Mouse (Mus musculus) brain, embryonic 14.5 days (tissue): ENCODE results near the gene Klf2. TPM values are rescaled to one million over a fixed set of nuclear protein-coding genes. Genes with fewer than 3 reads are reported as not detected.
A peak's percentile ranks its signal among the peaks of the same experiment; 100 is the strongest.

ENCODE experiments used
- DNase-seq: peaks from one replicate; pipeline ENCODE4 v3.0.0-alpha.2; 2011; ENCODE audit warnings: low read depth
- CTCF ChIP-seq: fragments of 200-500 bp; IDR thresholded peaks from 2 replicates; pipeline ENCODE4 v1.5.1; 2012; ENCODE audit warnings: inconsistent platforms, mild to moderate bottlenecking, moderate library complexity, borderline replicate concordance; ENCODE audit not compliant: insufficient read depth, insufficient read length; ENCODE audit errors: extremely low read depth
- POLR2A ChIP-seq: fragments of 200-500 bp; IDR thresholded peaks from 2 replicates; pipeline ENCODE4 v1.6.1; 2012; ENCODE audit warnings: mild to moderate bottlenecking, inconsistent platforms, borderline replicate concordance; ENCODE audit not compliant: poor library complexity, insufficient read depth, insufficient read length, severe bottlenecking; ENCODE audit errors: extremely low read depth
- polyA plus RNA-seq: library from polyadenylated mRNA; depleted of rRNA; stranded (reverse); fragments of >200 nt; gene quantifications from 2 replicates; pipeline ENCODE4 v1.2.3, GENCODE M21; 2012

The Klf2 gene
- polyA plus RNA-seq, 1 experiment = 11.0 TPM

- peak; percentile 72 for DNase-seq
Observed at GRCm38 (mm10) chr8:72310849-72311506, 7.9 kb upstream of the Klf2 start.

GRCm38 (mm10) chr8:72312926-72313518 lies 5.8 kb upstream of the Klf2 start:
- TF ChIP-seq POLR2A (no peak), CTCF (no peak)
- DNase-seq = no peak

More at GRCm38 (mm10) chr8:72310849-72311506, 7.9 kb upstream of the Klf2 start:
- TF ChIP-seq CTCF (no peak), POLR2A (no peak)

GRCm38 (mm10) chr8:72316053-72316695 lies 2.7 kb upstream of the Klf2 start:
- TF ChIP-seq POLR2A = no peak
- no peak for TF ChIP-seq CTCF
- peak; percentile 19 for DNase-seq

DNA sequence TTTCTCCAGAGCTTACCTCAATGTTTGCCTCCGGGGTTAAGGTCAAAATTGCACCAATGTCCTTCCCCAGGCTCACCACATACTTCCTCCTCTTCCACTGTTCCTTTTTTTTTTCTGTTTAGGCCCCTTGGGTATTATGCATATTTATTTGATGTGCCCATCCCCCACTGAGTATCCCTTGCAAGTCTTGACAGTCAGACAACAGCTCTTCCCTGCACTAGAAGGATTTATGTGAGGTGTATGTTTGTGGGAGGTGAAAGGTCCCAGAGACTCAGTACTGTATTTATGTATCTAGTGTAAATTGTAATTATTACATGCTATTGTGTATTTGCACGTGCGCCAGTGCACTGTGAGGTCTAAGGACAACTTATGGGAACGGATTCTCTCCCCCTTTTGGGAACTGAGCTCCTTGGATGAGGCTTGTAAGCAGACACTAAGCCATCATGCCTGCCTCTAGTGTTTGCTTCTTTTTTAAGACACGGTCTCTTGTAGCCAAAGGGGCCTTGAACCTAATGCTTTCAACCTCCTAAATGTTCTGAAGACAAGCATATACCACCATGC lies 1.0 kb upstream of the Klf2 start:
- DNase-seq = peak; percentile 14
- no peak for TF ChIP-seq POLR2A
- TF ChIP-seq CTCF = no peak

DNA sequence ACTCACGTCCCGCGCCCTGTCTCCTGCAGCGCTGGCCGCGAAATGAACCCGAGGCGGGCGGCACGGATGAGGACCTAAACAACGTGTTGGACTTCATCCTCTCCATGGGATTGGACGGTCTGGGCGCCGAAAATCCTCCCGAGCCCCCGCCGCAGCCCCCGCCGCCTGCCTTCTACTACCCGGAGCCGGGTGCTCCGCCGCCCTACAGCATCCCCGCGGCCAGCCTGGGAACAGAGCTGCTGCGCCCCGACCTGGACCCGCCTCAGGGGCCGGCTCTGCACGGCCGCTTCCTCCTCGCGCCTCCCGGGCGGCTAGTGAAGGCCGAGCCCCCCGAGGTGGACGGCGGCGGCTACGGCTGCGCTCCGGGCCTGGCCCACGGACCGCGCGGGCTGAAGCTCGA lies 564 bp downstream of the Klf2 start:
- no peak for DNase-seq
- TF ChIP-seq CTCF (no peak), POLR2A (no peak)

GRCm38 (mm10) chr8:72319921-72320802 lies 1.3 kb downstream of the Klf2 start:
- DNase-seq = peak; percentile 5
- TF ChIP-seq CTCF = no peak
- TF ChIP-seq POLR2A = no peak

- DNase-seq = no peak
- TF ChIP-seq CTCF (no peak), POLR2A (no peak)
Observed at GRCm38 (mm10) chr8:72320803-72321583, 2.2 kb downstream of the Klf2 start.

- TF ChIP-seq CTCF = no peak
- TF ChIP-seq POLR2A = no peak
- no peak for DNase-seq
Observed at GRCm38 (mm10) chr8:72321635-72322441, 3.0 kb downstream of the Klf2 start.

DNA sequence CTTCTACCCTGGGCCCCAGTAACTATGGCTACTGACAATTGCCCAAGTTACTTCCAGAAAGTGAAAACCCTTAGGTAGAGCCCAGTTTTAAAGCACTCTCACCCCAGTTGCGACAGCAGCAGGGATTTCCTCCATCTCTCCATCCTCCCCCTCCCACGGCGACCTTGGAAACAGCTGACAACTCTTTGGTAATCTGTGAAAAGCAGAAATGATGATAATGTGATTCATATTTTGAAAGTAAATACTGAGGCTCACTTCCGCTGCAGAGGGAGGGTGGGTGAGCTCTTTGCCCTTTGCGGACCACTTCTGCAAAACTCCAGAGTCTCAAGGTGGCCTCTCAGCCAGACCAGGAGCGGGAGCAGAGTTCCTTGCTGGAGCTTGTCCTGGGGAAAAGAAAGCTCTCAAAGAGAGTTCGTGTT lies 3.6 kb downstream of the Klf2 start:
- no peak for TF ChIP-seq POLR2A
- no peak for TF ChIP-seq CTCF

More for the DNA sequence above, 3.6 kb downstream of the Klf2 start:
- DNase-seq = no peak
